Mouse (Mus musculus) liver, embryonic 12.5 days (tissue): ENCODE results near the gene Diaph2. TPM values are rescaled to one million over a fixed set of nuclear protein-coding genes. Genes with fewer than 3 reads are reported as not detected.

Experiments
- ATAC-seq: fragments of 200-750 bp; cut with Nextera tagmentation; 2 replicates; pipeline ENCODE4 v1.8.0; 2017; ENCODE audit warnings: moderate number of reproducible peaks, mild to moderate bottlenecking, moderate library complexity
- H3K27ac ChIP-seq: fragments of 300-500 bp; sonication (generic); 2 replicates; pipeline ENCODE4 v1.5.1; 2016; ENCODE audit warnings: mild to moderate bottlenecking
- H3K27me3 ChIP-seq: fragments of 300-500 bp; sonication (generic); replicated peaks from 2 replicates; pipeline ENCODE4 v1.6.1; 2016; ENCODE audit warnings: mild to moderate bottlenecking, moderate library complexity
- H3K36me3 ChIP-seq: fragments of 300-500 bp; sonication (generic); 2 replicates; pipeline ENCODE4 v1.6.1; 2016; ENCODE audit warnings: mild to moderate bottlenecking, moderate library complexity
- H3K4me1 ChIP-seq: fragments of 300-500 bp; sonication (generic); 2 replicates; pipeline ENCODE4 v1.6.1; 2016
- H3K4me2 ChIP-seq: fragments of 300-500 bp; sonication (generic); 2 replicates; pipeline ENCODE4 v1.6.1; 2016; ENCODE audit warnings: mild to moderate bottlenecking, moderate library complexity
- H3K4me3 ChIP-seq: fragments of 300-500 bp; sonication (generic); 2 replicates; pipeline ENCODE4 v1.5.1; 2016; ENCODE audit warnings: mild to moderate bottlenecking, moderate library complexity
- H3K9ac ChIP-seq: fragments of 300-500 bp; sonication (generic); 2 replicates; pipeline ENCODE4 v1.6.1; 2016; ENCODE audit warnings: mild to moderate bottlenecking, moderate library complexity
- H3K9me3 ChIP-seq: fragments of 300-500 bp; sonication (generic); replicated peaks from 2 replicates; pipeline ENCODE4 v1.6.1; 2016; ENCODE audit warnings: mild to moderate bottlenecking, moderate library complexity
- WGBS: fragments of 180-500 bp; shearing (Covaris S2); methylation state at CpG from one replicate; pipeline ENCODE4 v1.1.7; 2016; ENCODE audit not compliant: insufficient replicate concordance; 5-methylcytosine and 5-hydroxymethylcytosine counted together
- polyA plus RNA-seq: library from polyadenylated mRNA; unstranded; fragments of >200 nt; fragmentation: Nextera tagmentation; extraction: Ambion mirVana; gene quantifications from 2 replicates; pipeline ENCODE4 v1.2.1, GENCODE M21; 2016

The Diaph2 gene
- polyA plus RNA-seq: 1.5 and 1.7 TPM in 2 replicates

- H3K4me1 ChIP-seq: no peaks in the 10 kb centered on the region
- peak within 1 kb of the TSS; percentile 67 for H3K4me2 ChIP-seq
- no peaks in the 10 kb centered on the region for H3K9me3 ChIP-seq
- peaks cover 4% of the 10 kb centered on the region; the same call in 1 of the 2 replicates for H3K27me3 ChIP-seq
- WGBS: 8% methylated on average over 36 of the region's 49 CpGs
- peak within 1 kb of the TSS; percentile 57 for H3K4me3 ChIP-seq
- no peaks in the 10 kb centered on the region for H3K36me3 ChIP-seq
- no peak within 1 kb of the TSS for H3K27ac ChIP-seq
- peak within 1 kb of the TSS; percentile 41 for H3K9ac ChIP-seq
- ATAC-seq: peak; percentile 93
These were observed at the start of gene Diaph2 for GRCm38 (mm10) chrX:129749571-129750061. Gene Diaph2, plus strand, starts transcription at chrX:129749742.

DNA sequence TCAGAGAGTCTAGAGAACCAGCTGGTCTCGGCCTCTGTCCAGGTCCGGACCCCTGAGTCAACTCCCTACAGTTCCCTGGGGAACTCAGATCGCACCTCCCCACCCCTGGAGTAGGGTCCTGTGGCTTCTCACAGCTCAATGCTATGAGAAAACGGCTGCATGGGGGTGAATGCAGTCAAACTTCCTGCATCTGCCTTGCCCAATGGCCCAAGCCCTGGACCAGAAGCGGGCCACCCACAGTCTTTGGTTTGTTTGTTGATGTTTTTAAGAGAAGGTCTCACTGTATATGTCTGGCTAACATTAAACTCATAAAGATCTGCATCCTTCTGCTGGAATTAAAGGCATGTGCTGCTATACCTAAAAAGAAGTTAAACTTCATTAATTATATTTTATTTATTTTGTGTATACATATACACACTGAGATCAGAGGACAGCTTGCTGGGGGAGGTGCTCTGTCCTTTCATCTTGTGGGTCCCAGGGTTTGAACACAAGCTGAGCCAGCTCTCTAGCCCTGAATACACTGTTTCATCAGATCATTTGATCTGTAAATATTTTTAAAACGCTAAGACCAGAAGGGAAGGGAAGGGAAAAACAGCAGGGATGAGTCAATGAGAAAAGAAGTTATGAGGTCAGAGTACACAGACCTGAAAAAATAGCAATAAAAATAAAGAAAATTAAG, 47.8 kb upstream of the Diaph2 start:
- H3K4me2 ChIP-seq: no peak overlapping the region
- H3K9me3 ChIP-seq: no peaks in the 10 kb centered on the region
- no peak overlapping the region for H3K4me3 ChIP-seq
- no peak overlapping the region for H3K9ac ChIP-seq
- H3K27ac ChIP-seq: no peak overlapping the region
- no peaks in the 10 kb centered on the region for H3K36me3 ChIP-seq
- H3K27me3 ChIP-seq: no peaks in the 10 kb centered on the region
- ATAC-seq: no peak
- H3K4me1 ChIP-seq: no peaks in the 10 kb centered on the region
- WGBS: 51% methylated on average over 6 of the region's 6 CpGs

DNA sequence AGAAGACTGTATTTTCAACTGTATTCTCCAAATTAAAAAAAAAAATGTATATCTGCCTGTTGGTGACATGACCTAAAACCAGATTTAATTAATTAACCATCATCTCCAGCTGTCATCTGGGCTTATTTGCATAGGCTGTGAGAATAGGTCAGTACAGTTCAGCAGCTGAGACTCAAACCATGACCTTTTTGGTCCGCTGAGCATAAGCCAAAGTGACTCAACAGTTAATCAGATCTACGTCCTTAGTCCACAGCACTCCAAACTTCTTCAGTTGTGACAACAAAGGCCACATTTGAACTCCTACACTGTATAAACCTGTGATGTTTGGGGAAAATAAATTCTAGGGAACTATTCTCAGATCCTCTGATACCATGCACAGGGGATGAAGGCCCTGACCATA, 39.9 kb upstream of the Diaph2 start:
- Histone ChIP-seq H3K27me3 (no peaks in the 10 kb centered on the region), H3K9me3 (no peaks in the 10 kb centered on the region), H3K4me1 (no peaks in the 10 kb centered on the region), H3K36me3 (no peaks in the 10 kb centered on the region), H3K27ac (no peak overlapping the region), H3K4me2 (no peak overlapping the region), H3K4me3 (no peak overlapping the region), H3K9ac (no peak overlapping the region)
- ATAC-seq: no peak
- WGBS: 65% methylated on average over 2 of the region's 2 CpGs

GRCm38 (mm10) chrX:129728717-129729220, 20.8 kb upstream of the Diaph2 start:
- Histone ChIP-seq H3K4me1 (no peaks in the 10 kb centered on the region), H3K27ac (no peak overlapping the region), H3K9ac (no peak overlapping the region), H3K4me3 (no peak overlapping the region), H3K36me3 (no peaks in the 10 kb centered on the region), H3K27me3 (no peaks in the 10 kb centered on the region), H3K9me3 (no peaks in the 10 kb centered on the region), H3K4me2 (no peak overlapping the region)
- no peak for ATAC-seq
- WGBS: 29% methylated on average over 2 of the region's 2 CpGs

GRCm38 (mm10) chrX:129736562-129736961, 13.0 kb upstream of the Diaph2 start:
- WGBS: 31% methylated on average over 1 of the region's 1 CpGs

GRCm38 (mm10) chrX:129739226-129739625, 10.3 kb upstream of the Diaph2 start:
- no peaks in the 10 kb centered on the region for H3K36me3 ChIP-seq
- H3K27me3 ChIP-seq: no peaks in the 10 kb centered on the region
- no peak overlapping the region for H3K4me3 ChIP-seq
- no peak overlapping the region for H3K9ac ChIP-seq
- H3K4me2 ChIP-seq: no peak overlapping the region
- H3K9me3 ChIP-seq: no peaks in the 10 kb centered on the region
- no peak overlapping the region for H3K27ac ChIP-seq
- no peak for ATAC-seq
- no peaks in the 10 kb centered on the region for H3K4me1 ChIP-seq

More at GRCm38 (mm10) chrX:129736562-129736961, 13.0 kb upstream of the Diaph2 start:
- Histone ChIP-seq H3K4me2 (no peak overlapping the region), H3K27me3 (no peaks in the 10 kb centered on the region), H3K9ac (no peak overlapping the region), H3K36me3 (no peaks in the 10 kb centered on the region), H3K4me1 (no peaks in the 10 kb centered on the region), H3K4me3 (no peak overlapping the region), H3K9me3 (no peaks in the 10 kb centered on the region), H3K27ac (no peak overlapping the region)
- ATAC-seq: no peak

- no peaks in the 10 kb centered on the region for H3K4me1 ChIP-seq
- no peak overlapping the region for H3K9ac ChIP-seq
- H3K4me2 ChIP-seq: no peak overlapping the region
- no peaks in the 10 kb centered on the region for H3K36me3 ChIP-seq
- no peak for ATAC-seq
- no peaks in the 10 kb centered on the region for H3K27me3 ChIP-seq
- WGBS: 32% methylated on average over 3 of the region's 3 CpGs
- H3K4me3 ChIP-seq: no peak overlapping the region
- H3K27ac ChIP-seq: no peak overlapping the region
- H3K9me3 ChIP-seq: no peaks in the 10 kb centered on the region
These were observed 6.6 kb upstream of the Diaph2 start for GRCm38 (mm10) chrX:129742981-129743380.

GRCm38 (mm10) chrX:129745976-129746375, 3.6 kb upstream of the Diaph2 start:
- 48% methylated on average over 3 of the region's 3 CpGs for WGBS
- H3K4me2 ChIP-seq: no peak overlapping the region
- H3K9me3 ChIP-seq: no peaks in the 10 kb centered on the region
- peaks cover 4% of the 10 kb centered on the region; the same call in 1 of the 2 replicates for H3K27me3 ChIP-seq
- H3K27ac ChIP-seq: no peak overlapping the region
- H3K9ac ChIP-seq: no peak overlapping the region
- ATAC-seq: no peak
- no peak overlapping the region for H3K4me3 ChIP-seq
- H3K36me3 ChIP-seq: no peaks in the 10 kb centered on the region
- no peaks in the 10 kb centered on the region for H3K4me1 ChIP-seq

- no peaks in the 10 kb centered on the region for H3K9me3 ChIP-seq
- H3K27ac ChIP-seq: no peak overlapping the region
- peak overlapping the region; percentile 67 for H3K4me2 ChIP-seq
- H3K27me3 ChIP-seq: peaks cover 4% of the 10 kb centered on the region; the same call in 1 of the 2 replicates
- no peak for ATAC-seq
- H3K9ac ChIP-seq: no peak overlapping the region
- 10% methylated on average over 1 of the region's 1 CpGs for WGBS
- H3K4me1 ChIP-seq: no peaks in the 10 kb centered on the region
- H3K4me3 ChIP-seq: peak overlapping the region; percentile 57
- H3K36me3 ChIP-seq: no peaks in the 10 kb centered on the region
These were observed 440 bp upstream of the Diaph2 start for GRCm38 (mm10) chrX:129749102-129749501.

GRCm38 (mm10) chrX:129750094-129750569, 590 bp downstream of the Diaph2 start:
- no peaks in the 10 kb centered on the region for H3K9me3 ChIP-seq
- ATAC-seq: peak; percentile 50
- H3K4me2 ChIP-seq: peak overlapping the region; percentile 67
- H3K27ac ChIP-seq: no peak overlapping the region
- peak overlapping the region; percentile 41 for H3K9ac ChIP-seq
- WGBS: 14% methylated on average over 28 of the region's 31 CpGs
- peaks cover 4% of the 10 kb centered on the region; the same call in 1 of the 2 replicates for H3K27me3 ChIP-seq
- no peaks in the 10 kb centered on the region for H3K36me3 ChIP-seq
- H3K4me3 ChIP-seq: peak overlapping the region; percentile 57
- no peaks in the 10 kb centered on the region for H3K4me1 ChIP-seq

DNA sequence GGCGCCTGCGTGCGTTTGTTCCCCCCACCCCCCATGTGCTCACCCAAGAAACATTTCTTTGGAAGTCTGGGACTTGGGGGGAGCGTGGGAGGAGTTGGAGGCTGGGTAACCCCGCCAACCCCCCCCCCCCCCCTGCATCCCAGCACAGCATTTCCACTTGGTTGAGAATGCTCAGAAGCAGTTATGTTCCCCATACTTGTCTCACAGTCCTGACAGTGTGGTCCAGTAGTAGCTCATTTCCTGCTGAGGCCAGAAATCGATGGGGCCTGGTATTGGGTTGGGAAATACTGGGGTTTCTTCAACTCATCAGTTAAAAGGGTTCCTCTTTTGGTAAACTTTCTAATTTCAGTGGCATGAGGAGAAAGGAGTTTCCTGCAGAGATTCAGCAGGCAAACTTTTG, 1.1 kb downstream of the Diaph2 start:
- peak; percentile 31; the same call in 1 of the 2 replicates for ATAC-seq
- WGBS: 13% methylated on average over 6 of the region's 6 CpGs
- H3K27ac ChIP-seq: no peak overlapping the region

DNA sequence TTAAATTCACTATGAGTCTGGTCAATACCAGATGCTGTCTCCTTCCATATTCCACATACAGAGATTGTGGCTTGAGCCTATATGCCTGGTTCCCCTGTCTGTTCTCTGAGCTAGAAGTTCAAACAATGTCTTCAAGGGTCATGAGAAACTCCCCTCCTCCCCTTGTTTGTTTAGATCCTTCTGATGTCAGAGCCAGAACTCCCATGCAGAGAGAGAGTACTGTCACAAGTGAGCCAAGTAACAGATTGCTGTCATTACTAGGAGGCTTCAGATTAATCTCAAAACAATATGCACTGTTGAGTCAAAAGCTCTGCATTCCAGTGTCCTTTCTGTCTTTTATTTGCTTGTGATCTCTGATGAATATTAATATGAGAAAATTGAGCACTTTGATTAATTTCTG, 7.1 kb downstream of the Diaph2 start:
- no peak overlapping the region for H3K27ac ChIP-seq
- no peak overlapping the region for H3K9ac ChIP-seq
- H3K9me3 ChIP-seq: no peaks in the 10 kb centered on the region
- H3K27me3 ChIP-seq: no peaks in the 10 kb centered on the region
- no peak overlapping the region for H3K4me3 ChIP-seq
- no peaks in the 10 kb centered on the region for H3K4me1 ChIP-seq
- H3K4me2 ChIP-seq: no peak overlapping the region
- H3K36me3 ChIP-seq: no peaks in the 10 kb centered on the region
- ATAC-seq: no peak

More for the DNA sequence above, 1.1 kb downstream of the Diaph2 start:
- Histone ChIP-seq H3K4me2 (peak overlapping the region; percentile 67), H3K27me3 (peaks cover 4% of the 10 kb centered on the region; the same call in 1 of the 2 replicates), H3K9me3 (no peaks in the 10 kb centered on the region), H3K4me1 (no peaks in the 10 kb centered on the region), H3K4me3 (peak overlapping the region; percentile 57), H3K36me3 (no peaks in the 10 kb centered on the region), H3K9ac (no peak overlapping the region)
